Mouse (Mus musculus) embryo, embryonic 10 days (tissue): ENCODE measurements at regions not wholly inside any gene's neighbourhood (a gene's known extent, or its start where the extent isn't known, plus 50 kb on each side); places are given as distances from the start of the nearest gene placed in this dataset.

Source experiments
- DNase-seq: peaks from one replicate; pipeline ENCODE4 v3.0.0-alpha.2; 2015; ENCODE audit warnings: low spot score

- no peak for DNase-seq
Measured at GRCm38 (mm10) chr5:83890619-83891185, 526.5 kb downstream of the Epha5 start.

GRCm38 (mm10) chr5:83872052-83872451 is 517.1 kb upstream of the Tecrl start:
- no peak for DNase-seq

GRCm38 (mm10) chr5:83868359-83868758 is 513.4 kb upstream of the Tecrl start:
- DNase-seq: no peak

GRCm38 (mm10) chr5:83861674-83862073 is 506.7 kb upstream of the Tecrl start:
- DNase-seq: no peak

- DNase-seq: no peak
Measured at GRCm38 (mm10) chr5:83852022-83852421, 497.0 kb upstream of the Tecrl start.

GRCm38 (mm10) chr5:83826561-83826960 is 471.6 kb upstream of the Tecrl start:
- DNase-seq: no peak

GRCm38 (mm10) chr5:83824838-83825466 is 470.0 kb upstream of the Tecrl start:
- peak; percentile 4 for DNase-seq

GRCm38 (mm10) chr5:83811309-83811708 is 456.3 kb upstream of the Tecrl start:
- DNase-seq: no peak

- no peak for DNase-seq
Measured at GRCm38 (mm10) chr5:83800028-83800427, 445.0 kb upstream of the Tecrl start.

- no peak for DNase-seq
Measured at GRCm38 (mm10) chr5:83780419-83780818, 425.4 kb upstream of the Tecrl start.

GRCm38 (mm10) chr5:83778310-83778972 is 423.4 kb upstream of the Tecrl start:
- DNase-seq: peak; percentile 56

- DNase-seq: no peak
Measured at GRCm38 (mm10) chr5:83741913-83742312, 386.9 kb upstream of the Tecrl start.

- DNase-seq: no peak
Measured at GRCm38 (mm10) chr5:83695383-83695782, 340.4 kb upstream of the Tecrl start.

- no peak for DNase-seq
Measured at GRCm38 (mm10) chr5:83692286-83692685, 337.3 kb upstream of the Tecrl start.

- DNase-seq: no peak
Measured at GRCm38 (mm10) chr5:83678373-83678772, 323.4 kb upstream of the Tecrl start.

GRCm38 (mm10) chr5:83659091-83659490 is 304.1 kb upstream of the Tecrl start:
- no peak for DNase-seq

- DNase-seq: peak; percentile 36
Measured at GRCm38 (mm10) chr5:83651329-83651728, 296.3 kb upstream of the Tecrl start.

- no peak for DNase-seq
Measured at GRCm38 (mm10) chr5:83622612-83623374, 267.8 kb upstream of the Tecrl start.

- no peak for DNase-seq
Measured at GRCm38 (mm10) chr5:83610777-83611176, 255.8 kb upstream of the Tecrl start.

GRCm38 (mm10) chr5:83593289-83593610 is 238.3 kb upstream of the Tecrl start:
- DNase-seq: no peak

- no peak for DNase-seq
Measured at GRCm38 (mm10) chr5:83592587-83593288, 237.7 kb upstream of the Tecrl start.
